Mouse (Mus musculus): ENCODE measurements around the gene Maged1. TPM values are rescaled to one million over a fixed set of nuclear protein-coding genes. Genes with fewer than 3 reads are reported as not detected.

Gene Maged1
- 25.2 and 73.2 TPM in 2 replicates for polyA plus RNA-seq (2012; rRNA removed; ENCODE audit: low replicate concordance)

GRCm38 (mm10) chrX:94541918-94542355, at the start of gene Maged1:
Maged1 (minus strand) TSS chrX:94542143.

Other genes with a start within 250 kb of the Maged1 start
- not detected in 2 replicates for gene Fam90a1b, start 175.4 kb downstream of the Maged1 start, polyA plus RNA-seq (2012; rRNA removed; ENCODE audit: low replicate concordance)
- 2.5 and 4.8 TPM in 2 replicates for gene Apoo, start 175.0 kb downstream of the Maged1 start, polyA plus RNA-seq (2012; rRNA removed; ENCODE audit: low replicate concordance)
- gene Gspt2, start 93.9 kb upstream of the Maged1 start, polyA plus RNA-seq (2012; rRNA removed; ENCODE audit: low replicate concordance): 0.53 and 0.75 TPM in 2 replicates
- 0.51 and 1.4 TPM in 2 replicates for gene Zxdb, start 182.4 kb upstream of the Maged1 start, polyA plus RNA-seq (2012; rRNA removed; ENCODE audit: low replicate concordance)